Mouse (Mus musculus): ENCODE measurements around the gene Tnni1. TPM values are rescaled to one million over a fixed set of nuclear protein-coding genes. Genes with fewer than 3 reads are reported as not detected.

Tnni1 gene
- total RNA-seq (2014; fragmentation: Nextera tagmentation): 5.4 TPM in 1 of 2 replicates, not detected in the other
- total RNA-seq (2017): 0.46 TPM in 1 of 2 replicates, not detected in the other

GRCm38 (mm10) chr1:135778780-135779535 lies at the start of gene Tnni1:
Gene Tnni1 (plus strand): TSS chr1:135779434.
- peak; percentile 56 for ATAC-seq (replicated peaks; ENCODE audit: low FRiP score, low TSS enrichment, poor library complexity, severe bottlenecking)

DNA sequence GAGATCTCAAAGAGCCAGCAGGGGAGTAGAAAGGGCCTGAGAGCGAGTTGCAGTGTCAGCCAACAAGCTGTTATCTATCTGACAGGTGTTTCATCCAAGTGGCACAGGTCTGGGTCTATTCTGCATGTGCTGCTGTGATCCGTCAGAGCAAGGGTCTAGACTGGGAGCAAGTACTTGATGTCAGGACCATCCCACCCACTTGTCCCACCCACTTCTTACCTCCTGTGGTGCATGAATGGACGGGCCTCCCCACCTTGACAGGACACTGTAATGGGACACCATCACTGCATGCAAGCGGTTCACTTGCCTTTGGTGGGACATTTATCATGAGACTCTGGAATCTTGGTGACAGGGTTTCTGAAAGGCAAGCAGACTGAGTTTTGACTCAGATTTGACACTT lies 49.4 kb upstream of the Tnni1 start:
- ATAC-seq (replicated peaks; ENCODE audit: low FRiP score, low TSS enrichment, poor library complexity, severe bottlenecking): peak; percentile 12; the same call in 1 of the 2 replicates

DNA sequence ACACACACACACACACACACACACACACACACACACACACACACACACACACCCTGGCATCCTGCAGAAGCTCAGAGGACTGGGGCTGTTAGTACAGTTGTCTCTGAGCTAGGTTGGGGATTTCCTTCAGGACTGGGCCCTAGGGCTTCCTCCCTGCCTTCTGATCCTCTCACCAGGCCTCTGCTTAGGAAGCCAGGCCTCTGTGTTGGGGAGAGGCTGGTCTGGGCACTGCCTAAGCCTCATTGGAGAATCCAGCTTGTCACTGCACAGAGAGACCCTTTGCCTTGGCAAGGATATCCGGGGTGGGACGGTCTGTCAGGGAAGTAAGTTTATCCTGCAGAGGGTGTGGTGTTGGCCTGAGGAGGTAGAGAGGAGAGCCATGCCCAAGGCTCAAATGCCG lies 48.9 kb upstream of the Tnni1 start:
- ATAC-seq (replicated peaks; ENCODE audit: low FRiP score, low TSS enrichment, poor library complexity, severe bottlenecking): no peak

DNA sequence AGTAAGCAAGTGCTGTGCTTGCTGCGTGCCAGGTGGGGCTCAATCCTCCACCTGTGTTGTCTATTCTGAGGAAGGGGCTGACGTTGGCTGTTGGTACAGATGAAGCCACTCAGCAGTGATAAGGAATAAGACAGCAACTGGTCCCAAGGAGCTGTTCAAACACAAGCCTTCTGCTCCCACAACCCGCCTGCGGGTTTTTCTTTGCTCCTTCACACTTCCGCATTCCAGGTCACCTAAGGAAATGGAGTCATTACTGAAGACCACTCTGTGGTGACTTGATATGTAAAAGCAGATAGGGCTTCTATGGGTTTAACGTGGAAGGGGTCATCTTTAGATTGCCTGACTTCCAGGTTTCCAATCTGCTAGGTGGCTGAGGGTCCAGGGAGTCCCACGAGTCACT lies 47.8 kb upstream of the Tnni1 start:
- no peak for ATAC-seq (replicated peaks; ENCODE audit: low FRiP score, low TSS enrichment, poor library complexity, severe bottlenecking)

DNA sequence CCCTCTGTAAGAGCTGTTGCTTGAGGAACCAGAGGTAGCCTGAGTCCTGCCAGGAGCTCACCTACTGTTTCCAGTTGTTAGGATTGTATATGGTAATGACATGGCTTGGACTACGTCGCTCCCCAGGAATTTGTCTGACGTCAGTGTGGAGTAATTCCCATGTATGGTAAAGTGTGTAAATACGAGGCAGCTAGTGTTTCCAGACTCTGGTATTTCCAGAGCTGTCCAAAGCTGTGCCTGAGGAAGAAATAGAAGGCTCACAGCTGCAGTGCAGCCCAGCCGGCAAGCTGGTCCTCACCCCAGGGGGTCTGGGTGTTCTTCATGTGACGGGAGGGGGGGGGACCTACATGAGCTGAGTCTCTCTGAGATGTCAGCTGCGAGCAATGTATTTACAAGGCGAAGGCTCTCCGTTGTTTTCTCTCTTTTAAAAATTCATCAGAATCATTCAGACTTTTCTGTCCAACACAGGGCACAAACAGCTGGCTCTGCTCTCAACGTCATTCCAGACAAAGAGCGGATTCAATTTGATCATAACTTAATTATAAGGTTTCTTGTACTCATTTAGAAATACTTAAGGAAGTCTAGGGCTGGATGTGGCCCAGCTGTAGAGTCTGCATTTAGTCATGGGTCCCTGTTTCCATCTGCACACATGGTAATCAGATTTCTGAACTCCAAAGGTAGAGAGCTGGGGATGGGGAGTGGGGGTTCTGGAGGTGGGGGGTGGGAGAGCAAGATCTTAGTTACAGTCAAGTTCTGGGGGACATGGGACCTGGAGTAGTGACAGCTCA lies 47.1 kb upstream of the Tnni1 start:
- ATAC-seq (replicated peaks; ENCODE audit: low FRiP score, low TSS enrichment, poor library complexity, severe bottlenecking): no peak

- ATAC-seq (replicated peaks; ENCODE audit: low FRiP score, low TSS enrichment, poor library complexity, severe bottlenecking): no peak
Measured at GRCm38 (mm10) chr1:135734225-135734937, 44.9 kb upstream of the Tnni1 start.

DNA sequence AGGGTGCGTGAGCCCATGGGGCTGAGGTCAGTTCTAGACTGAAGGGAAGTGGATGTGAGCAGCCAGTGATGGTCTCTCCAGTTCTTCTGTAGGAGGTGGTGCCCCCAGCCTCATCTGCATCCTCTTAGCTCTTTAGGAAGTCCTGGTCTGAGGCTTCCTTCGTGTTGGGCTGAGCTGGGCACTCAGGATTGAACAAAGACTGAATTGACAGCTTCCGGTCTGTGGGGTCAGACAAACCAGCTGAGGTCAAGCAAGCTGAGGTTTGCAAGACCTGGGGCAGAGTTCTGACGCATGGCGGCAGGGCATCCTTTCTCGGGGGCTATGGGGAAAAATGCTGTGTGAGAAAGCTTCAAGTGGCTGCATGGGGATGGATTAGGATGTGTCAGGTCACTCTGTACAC lies 43.8 kb upstream of the Tnni1 start:
- no peak for ATAC-seq (replicated peaks; ENCODE audit: low FRiP score, low TSS enrichment, poor library complexity, severe bottlenecking)

GRCm38 (mm10) chr1:135744987-135745386 lies 34.2 kb upstream of the Tnni1 start:
- no peak for ATAC-seq (replicated peaks; ENCODE audit: low FRiP score, low TSS enrichment, poor library complexity, severe bottlenecking)

DNA sequence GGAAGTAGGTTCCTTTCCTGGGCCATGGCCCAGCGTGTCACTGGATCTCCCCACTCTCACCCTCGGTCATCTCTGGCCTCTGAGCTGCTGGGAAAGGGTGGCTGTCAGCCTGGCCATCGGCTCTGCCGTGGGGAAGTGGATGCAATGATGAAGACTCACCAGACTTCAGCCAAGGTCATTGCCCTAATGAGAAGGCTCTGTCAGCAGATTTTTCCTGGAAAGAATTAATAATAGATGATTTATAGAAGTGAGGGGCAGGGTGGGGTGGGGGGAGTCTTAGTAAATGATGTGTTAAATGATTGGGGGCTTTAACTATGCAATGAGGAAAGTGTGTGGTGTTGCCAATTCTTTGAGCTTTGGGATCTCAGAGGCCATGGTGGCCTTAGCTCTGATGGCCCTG lies 33.0 kb upstream of the Tnni1 start:
- ATAC-seq (replicated peaks; ENCODE audit: low FRiP score, low TSS enrichment, poor library complexity, severe bottlenecking): no peak

DNA sequence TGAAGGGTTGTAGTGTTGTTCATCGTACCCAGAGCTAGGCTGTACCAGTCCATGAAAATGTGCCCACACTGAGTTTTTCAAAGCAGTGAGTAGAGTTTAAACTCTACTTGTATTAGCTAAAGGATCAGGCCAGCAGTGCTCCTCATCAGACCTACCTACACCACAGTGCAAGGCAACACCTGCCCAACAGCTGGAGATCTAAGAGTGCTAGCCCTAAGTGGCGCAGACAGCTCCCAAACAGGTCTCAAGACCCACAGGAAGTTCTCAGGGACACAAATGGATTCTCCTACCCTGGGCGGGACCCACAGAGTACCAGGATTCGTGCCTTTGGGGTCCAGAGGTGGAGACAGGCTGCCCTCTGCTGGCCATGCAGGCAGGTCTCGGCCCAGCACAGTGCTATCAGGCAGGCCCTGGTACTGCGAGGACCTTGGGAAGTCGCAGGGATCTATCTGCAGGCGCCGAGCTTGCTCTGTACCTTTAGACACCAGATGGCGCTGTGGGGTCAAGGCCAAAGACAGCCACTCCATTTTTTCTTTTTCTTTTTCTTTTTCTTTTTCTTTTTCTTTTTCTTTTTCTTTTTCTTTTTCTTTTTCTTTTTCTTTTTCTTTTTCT lies 26.4 kb upstream of the Tnni1 start:
- peak; percentile 99 for ATAC-seq (replicated peaks; ENCODE audit: low FRiP score, low TSS enrichment, poor library complexity, severe bottlenecking)

DNA sequence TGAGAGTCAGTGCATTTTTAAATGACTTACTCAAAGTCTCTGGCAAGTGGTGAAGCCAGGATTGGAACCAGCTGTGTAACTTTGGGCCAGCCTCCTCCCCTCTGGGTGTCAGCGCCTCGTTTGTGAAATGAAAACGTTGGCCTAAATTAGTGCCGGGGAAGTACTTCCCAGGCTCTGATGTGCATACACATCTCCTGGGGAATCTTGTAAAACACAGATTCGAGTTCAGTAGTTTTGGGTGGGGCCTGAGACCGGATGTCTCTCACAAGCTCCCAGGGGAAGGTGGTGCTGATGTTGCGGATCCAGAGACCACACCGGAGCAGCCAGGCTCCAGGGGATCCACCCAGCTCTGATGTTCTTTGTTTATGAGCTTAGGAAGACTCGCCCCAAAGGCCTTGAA lies 23.9 kb upstream of the Tnni1 start:
- ATAC-seq (replicated peaks; ENCODE audit: low FRiP score, low TSS enrichment, poor library complexity, severe bottlenecking): no peak

- ATAC-seq (replicated peaks; ENCODE audit: low FRiP score, low TSS enrichment, poor library complexity, severe bottlenecking): no peak
Measured at GRCm38 (mm10) chr1:135755913-135756312, 23.3 kb upstream of the Tnni1 start.

DNA sequence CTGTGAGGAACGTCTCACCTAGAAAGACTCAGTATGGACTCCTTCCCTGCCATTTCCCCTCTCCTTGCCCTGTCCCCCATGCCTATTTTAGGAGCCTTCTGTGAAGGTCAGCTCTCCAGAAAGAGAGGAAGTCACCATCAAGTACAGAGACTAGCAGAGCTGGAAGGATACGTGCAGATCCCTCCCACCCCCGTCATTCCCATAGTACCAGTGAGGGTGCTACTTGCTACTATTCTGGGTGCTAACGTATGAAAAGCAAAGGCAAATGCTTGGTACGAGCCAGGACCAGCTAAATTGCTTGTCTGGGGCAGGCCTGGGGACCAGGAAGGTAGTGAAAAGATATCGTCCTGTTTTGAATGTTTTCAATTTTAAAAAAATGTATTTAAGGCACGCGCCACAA lies 21.9 kb upstream of the Tnni1 start:
- no peak for ATAC-seq (replicated peaks; ENCODE audit: low FRiP score, low TSS enrichment, poor library complexity, severe bottlenecking)

DNA sequence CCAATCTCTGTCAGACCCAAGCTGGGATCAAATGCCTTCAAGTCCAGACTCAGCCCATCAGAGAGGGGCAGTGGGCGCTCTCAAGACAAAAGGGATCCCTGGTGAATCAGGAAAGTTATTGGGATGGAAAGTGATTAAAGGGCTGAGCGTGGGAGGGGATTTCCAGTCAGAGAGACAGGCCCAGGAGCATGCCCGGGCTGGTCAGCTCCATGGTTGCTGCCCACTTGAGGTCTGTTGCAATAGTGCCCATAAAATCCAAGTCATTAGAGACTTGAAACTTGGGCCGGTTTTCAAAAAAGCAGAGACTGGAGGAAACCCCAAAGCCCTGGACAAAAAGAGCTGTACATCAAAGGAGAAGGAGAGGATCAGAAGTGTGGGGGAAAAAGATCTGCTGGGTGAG lies 19.5 kb upstream of the Tnni1 start:
- ATAC-seq (replicated peaks; ENCODE audit: low FRiP score, low TSS enrichment, poor library complexity, severe bottlenecking): no peak

DNA sequence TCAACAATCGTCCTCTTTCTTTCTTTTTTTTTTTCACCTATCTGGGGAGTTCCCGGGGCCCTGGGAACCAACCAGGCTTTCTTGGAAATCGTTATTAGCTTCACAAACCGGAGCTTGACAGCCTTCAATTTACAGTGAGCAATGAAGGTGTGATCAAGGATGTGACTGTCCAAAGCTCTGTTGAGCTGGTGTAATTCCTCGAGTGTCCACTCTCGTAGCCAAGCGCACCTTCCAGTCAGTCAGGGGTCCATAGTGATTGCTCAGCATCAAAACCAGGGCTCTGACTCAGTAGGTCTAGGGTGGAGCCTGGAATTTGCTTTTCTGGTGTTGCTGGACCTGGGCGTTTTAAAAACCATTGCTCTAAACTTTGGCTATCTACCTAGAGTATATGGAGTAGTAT lies 19.0 kb upstream of the Tnni1 start:
- ATAC-seq (replicated peaks; ENCODE audit: low FRiP score, low TSS enrichment, poor library complexity, severe bottlenecking): no peak

- no peak for ATAC-seq (replicated peaks; ENCODE audit: low FRiP score, low TSS enrichment, poor library complexity, severe bottlenecking)
Measured at GRCm38 (mm10) chr1:135761728-135762127, 17.5 kb upstream of the Tnni1 start.

GRCm38 (mm10) chr1:135763503-135764205 lies 15.6 kb upstream of the Tnni1 start:
- ATAC-seq (replicated peaks; ENCODE audit: low FRiP score, low TSS enrichment, poor library complexity, severe bottlenecking): no peak

GRCm38 (mm10) chr1:135764206-135764528 lies 15.1 kb upstream of the Tnni1 start:
- no peak for ATAC-seq (replicated peaks; ENCODE audit: low FRiP score, low TSS enrichment, poor library complexity, severe bottlenecking)

All from megakaryocyte-erythroid progenitor cell, adult 5-6 weeks (primary cell).